Mouse (Mus musculus) urinary bladder, postnatal 4 days (tissue): ENCODE data around the gene Shld1.

Experiments
- DNase-seq, 2 experiments: peaks; one replicate each; pipeline ENCODE4 v3.0.0; 2021 to 2022; ENCODE audit warnings: low spot score in 2 of 2

Shld1 gene

DNA sequence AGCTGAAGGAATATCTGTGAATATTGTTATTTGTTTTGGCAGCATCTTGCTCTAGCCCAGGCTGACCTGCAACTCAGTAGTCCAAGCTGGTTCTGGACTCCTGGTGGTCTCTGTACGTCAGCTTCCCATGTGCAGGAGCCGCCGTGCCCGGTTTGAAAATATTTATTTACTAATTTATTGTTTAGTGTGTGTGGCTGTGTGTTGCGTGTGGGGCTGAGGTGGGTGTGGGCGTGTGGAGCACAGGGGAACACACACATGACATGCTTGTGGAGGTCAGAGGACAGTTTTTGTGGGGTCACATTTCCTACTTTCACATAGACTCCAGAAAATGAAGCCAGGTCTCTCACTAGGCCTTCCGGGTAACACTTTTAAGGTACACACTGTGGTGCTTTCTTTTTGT lies 37.8 kb downstream of the Shld1 start:
- DNase-seq = no peak

DNA sequence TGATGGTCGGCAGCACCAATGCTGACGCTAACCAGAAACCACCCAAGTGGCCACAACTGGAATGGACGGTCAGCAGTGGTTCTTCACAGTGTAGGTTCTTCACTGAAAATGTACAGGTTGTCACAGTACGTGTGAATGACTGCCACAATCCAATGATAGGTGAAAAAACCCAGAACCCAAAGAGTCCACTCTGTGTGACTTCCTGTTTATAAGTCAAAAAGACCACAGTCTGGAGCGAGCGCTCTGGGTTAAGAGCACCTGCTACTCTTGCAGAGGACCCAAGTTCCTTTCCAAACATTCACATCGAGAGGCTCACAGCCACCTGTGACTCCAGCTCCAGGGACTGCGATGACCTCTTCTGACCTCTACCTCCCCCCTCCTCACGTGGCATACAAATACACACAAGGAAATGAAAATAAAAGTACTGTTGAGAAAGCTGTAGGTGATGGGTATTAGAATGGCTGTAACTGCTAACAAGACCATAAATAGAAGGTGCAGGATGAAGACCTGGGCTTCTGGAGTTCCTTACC lies 38.7 kb downstream of the Shld1 start:
- no peak for DNase-seq

DNA sequence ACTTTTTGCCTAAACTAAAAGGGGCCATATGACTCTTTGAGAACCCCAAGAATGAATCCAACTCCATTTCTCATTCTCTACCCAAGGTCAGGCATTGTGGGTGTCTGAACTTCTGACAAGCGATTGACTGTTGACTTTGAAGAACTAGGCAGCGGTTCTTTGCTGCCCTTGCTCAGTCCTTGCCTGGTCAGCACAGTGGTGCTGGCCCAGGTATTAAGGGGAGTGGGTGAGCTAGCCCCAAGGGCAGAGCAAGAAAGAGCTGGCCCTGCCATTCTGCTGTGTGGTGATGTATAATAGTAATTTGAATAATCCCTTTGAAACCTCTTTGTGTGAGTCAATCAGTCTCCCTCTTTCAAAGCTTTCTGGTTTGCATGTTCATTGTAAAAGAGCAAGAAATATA lies 39.4 kb downstream of the Shld1 start:
- DNase-seq = no peak

DNA sequence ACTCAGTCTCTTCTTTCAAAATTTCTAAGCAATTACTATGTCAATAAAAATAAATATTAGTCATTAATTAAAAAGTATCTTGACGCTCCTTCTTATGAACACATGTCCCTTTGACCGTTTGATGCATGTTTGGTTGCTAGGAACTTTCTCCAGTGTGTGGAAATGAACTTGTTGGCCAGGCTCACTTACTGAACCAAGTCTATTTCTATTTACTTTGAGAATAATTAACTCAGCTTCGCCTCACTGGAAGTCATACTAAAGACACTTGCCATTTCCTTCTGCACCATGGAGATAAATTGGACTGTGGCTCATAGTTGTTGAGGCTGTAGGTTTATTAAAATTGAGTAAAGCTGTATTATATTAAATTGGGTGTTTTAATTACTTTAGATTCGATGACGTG lies 46.2 kb downstream of the Shld1 start:
- no peak for DNase-seq

DNA sequence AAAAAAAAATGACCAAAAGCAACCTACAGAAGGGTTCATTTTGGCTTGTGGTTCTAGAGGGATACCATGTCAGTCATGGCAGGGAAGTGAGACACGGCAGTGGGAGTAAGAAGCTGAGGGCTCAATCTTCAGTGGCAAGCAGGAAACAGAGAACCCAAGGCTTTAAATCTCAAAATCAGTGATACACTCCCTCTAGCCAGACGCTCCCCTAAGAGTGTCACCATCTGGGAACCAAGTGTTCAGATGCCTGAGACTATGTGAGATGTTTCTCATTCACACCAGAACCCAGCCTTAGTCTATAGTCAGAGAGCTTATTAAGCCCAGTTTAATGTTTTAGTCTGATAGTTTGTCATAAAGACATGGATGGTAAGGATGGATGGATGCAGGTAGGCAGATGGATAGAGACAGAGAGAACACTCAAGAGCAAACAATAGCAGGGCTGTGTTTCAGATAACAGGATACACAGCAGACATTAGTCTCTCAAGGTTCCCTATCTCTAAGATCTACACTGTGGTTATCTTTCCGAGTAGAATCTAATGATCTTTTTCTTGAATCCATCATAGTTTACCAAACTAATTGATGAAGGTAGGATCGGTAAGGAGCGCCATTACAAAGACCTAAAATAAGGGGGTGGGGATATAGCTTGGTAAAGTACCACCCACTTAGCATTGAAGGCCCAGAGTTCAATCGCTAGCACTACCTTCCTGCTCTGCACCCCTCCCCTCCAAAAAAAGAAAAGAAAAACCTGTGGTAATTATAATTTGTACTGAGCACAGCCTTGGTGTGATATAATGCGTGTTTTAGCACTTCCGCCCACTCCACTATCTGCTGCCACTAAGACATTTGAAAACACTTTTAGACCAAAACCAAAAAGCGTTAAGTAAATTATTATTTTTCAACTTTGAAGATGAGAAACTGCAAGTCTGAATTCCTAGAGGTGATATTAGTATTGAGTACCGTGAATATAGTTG lies 47.2 kb downstream of the Shld1 start:
- DNase-seq = no peak

DNA sequence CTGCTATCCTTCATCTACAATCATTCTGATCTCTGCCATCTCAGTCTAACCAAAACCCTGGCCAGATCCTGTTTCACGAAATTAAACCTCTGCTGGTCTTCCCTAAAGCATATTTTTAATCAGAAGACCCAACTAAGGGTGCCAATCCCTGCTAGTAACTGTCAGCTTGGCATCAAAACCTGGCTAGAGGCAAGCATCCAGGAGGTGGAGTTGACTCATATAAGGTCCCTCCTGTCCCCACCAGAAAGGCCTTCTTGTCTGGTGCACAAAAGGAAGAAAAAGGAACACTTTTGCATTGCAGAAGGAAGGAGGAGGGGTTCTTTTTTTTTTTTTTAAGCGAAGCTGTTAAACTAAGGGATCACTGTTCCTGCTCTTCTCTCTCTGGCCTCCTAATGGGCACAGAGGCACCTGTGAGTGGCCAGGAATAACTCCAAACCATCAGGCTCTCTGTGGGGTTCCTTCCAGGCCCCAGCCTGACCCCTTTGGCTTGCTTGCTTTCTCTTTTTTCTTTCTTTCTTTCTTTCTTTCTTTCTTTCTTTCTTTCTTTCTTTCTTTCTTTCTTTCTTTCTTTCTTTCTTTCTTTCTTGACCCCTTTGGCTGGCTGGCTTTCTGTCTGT lies 52.2 kb downstream of the Shld1 start:
- DNase-seq = no peak

DNA sequence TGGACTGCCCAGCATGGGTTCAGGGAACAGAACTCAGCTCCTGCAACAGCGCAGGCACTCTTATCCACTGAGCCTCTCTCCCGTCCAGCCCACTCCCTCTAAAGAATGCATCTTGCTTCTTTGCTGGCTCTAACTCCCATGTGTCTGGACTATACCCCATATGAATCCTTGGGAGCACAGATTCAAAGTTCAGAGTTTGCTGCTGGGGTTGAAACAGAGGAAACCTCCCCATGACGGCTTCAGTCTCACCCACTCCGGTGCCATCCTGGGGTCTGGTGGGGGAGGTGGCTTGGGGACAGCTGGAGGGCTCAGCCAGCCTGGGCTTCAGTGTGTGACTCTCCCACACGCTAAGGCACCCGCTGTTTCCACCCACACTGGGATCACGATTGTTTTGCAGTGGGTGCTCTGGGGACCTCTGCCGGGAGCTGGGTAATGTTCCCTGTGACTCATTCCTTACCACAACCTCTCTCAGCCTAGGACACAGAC lies 55.2 kb downstream of the Shld1 start:
- no peak for DNase-seq

DNA sequence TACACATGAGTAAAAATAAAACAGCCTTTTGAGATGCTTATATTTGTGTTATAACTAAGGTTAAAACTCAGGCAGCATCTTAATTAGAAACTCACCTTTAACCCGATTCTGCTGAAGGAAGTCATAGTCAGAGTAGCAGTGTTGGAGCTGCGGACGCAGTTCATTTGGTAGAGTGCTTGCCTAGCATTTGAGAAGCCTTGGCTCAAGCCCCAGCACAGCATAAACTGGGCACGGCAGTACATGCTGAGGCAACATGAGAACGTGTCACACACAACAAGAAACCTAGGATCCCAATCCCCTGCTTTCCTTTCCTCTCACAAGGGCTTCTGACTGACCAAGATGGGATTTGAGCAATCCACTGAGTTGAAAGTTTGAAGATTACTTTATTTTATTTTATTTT lies 58.1 kb downstream of the Shld1 start:
- DNase-seq = no peak

DNA sequence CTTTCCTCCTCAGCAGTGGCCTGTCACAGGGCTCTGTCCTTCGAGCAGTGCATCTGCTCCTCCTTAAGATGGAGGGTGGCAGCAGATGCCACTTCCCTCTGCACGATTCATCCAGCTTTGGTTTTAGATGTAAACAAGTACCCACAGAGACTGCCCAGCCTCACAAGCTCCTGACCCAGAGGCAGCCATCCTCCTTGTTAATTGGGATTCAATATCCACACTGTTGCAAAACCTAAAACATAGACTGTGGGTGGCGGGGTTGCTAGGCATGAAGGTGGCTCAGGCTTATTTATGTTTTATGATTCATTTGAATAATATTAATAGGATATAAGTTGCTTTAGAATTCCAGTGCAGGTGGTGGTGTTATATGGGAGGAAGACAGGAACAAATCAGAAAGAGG lies 59.4 kb downstream of the Shld1 start:
- no peak for DNase-seq

DNA sequence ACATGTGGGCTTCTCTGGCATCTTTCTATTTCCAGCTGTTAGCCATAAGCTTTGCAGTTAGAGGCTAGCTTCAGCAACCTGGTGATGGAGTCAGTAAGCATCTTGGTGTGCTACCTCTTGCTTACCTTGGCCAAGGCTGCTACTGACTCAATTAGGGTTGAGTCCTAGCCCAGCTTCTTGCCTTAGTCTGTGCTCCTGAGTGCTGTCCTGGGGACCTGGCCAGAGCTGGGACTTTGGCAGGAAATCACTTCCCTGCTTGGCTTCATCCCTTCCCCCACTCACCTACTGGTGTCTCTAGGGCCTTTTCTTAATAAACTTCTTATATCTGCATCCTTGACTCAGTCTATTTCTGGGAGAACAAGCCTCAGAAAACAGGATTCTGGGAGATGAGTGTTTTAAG lies 64.0 kb downstream of the Shld1 start:
- no peak for DNase-seq

DNA sequence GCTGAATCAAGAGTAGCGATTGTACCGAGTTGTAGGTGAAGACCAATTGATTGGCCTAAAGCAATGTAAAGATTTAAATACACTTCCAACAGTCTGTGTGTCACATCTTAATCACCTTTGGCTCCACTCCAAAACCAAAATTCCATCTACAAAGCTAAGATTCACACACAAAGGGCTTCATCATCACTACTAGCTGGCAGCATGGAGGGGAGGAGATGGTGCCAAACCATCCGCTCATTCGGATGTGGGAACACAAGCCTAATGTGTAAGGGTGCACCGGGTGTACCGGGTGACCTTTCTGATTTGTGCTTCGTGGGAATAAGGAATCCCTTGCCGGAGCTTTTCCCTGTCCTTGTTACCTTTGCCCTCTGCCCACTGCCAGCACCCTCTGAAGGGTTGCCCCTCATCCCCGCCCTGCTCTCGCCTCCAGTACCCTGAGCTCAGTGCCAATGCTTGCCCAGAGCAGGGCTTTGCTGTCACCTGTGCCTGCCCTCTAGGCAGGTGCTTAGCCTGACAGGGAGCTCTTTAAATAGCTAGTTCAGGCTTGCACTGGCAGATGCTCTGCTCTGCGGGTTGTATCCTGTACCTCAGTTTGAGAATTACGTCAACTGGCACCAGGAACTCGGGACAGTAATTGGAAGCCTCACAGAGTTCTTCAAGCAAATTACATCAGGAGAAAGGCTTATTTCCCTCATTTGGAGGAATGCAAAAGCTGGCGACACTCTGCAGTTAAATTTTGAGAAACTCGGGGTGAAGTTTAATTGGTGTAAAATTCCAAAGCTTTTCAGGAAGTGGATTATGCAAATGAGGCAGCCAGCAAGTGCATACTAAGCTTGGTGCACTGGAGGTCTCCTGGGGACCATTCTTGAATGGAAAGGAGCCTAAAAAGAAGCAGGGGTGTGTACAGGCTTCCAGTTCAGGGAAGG lies 64.7 kb downstream of the Shld1 start:
- no peak for DNase-seq

DNA sequence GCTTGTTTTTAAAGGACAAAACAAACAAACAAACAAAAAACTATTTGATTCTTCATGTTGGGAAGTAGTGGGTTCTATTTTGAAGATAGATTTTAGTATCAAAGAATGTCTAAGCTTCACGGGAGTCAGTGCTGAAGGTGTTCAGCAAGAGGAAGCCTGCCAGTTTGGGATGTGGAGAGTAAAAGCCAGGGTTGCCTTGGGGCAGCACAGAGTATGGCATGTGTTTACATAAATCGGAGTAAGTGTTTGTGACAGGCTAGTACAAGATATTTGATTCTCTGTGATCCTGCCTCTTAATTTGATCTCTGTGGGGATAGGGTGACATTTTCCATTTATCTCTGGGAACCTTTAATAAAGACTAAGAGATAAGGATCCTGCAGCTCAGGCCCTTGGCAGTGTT lies 65.7 kb downstream of the Shld1 start:
- DNase-seq = no peak

DNA sequence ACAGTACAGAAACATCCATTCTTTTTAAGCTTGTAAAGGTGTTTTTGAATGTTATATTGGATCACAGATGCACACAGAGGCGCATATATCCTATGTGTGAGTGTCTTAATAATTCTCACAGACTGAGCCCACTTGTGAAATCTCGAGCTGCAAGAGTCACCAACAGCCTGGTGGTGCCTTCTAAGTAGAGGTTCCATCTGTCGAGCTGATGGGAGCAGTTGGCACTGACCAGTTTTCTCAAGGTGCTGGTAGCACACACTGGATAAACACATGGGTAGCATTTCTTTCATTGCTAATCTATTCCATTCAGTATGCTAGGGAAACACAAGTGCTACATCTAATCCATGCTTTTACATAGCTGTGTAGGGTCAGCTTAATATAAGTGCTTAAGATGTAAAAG lies 66.4 kb downstream of the Shld1 start:
- no peak for DNase-seq

DNA sequence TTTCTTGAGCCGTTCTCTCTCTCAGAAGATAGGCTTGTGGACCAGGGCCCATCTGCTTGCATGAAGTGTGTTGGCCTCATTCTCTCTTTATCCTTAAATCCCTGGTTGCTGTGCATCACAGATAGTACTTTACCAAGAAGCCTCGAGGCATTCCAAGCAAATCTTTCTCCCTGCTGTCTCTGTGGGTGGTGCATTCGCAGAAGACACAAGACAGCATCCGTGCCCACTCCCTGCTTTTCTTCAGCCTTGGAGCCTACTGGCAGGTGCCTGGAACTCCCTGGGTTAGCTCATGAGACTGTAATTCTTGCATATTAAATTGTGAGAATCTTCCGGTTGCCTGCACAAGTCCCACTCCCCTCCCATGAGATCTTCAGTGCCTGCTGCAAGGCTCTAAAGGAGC lies 71.2 kb downstream of the Shld1 start:
- DNase-seq = no peak

DNA sequence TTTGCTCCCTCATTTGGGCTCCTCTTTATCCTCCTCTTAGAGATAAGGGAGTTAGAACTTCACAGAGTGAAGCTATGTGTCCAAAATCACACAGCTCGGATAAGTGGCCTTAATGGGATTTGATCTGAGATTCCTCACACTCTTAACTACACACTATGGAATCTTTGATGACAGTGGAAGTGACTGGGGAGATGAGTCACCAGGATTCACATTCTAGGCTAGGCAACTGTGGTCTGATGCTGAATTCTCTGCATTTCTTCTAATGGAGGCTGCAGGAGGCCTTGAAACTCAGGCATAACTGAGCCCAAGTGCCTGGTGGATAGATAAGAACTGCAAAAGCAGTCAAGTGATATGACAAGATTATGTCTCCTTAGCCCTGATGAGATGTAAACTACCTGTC lies 84.1 kb downstream of the Shld1 start:
- no peak for DNase-seq

DNA sequence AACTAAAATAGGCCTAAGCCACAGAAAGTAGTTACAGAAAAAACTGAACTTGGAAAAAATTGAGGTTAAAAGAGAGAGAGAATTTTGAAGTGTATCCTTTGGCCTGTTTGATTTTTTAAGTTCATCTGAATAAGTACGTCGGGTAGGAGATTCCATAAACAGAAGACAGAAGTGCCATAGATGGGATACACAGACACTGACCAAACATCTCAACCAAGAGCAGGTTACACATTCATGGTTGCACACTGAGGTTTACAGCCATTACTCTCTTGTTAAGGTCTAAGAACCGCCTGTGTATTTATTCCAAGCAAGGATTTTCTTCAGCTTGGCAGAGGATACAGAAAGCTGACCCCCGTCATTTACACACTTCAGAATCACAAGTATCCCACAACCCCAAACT lies 94.2 kb downstream of the Shld1 start, which contains the start of gene Chgb:
Chgb (plus strand) TSS at position 301 of the 400 bp plus-strand sequence.
- DNase-seq = no peak

DNA sequence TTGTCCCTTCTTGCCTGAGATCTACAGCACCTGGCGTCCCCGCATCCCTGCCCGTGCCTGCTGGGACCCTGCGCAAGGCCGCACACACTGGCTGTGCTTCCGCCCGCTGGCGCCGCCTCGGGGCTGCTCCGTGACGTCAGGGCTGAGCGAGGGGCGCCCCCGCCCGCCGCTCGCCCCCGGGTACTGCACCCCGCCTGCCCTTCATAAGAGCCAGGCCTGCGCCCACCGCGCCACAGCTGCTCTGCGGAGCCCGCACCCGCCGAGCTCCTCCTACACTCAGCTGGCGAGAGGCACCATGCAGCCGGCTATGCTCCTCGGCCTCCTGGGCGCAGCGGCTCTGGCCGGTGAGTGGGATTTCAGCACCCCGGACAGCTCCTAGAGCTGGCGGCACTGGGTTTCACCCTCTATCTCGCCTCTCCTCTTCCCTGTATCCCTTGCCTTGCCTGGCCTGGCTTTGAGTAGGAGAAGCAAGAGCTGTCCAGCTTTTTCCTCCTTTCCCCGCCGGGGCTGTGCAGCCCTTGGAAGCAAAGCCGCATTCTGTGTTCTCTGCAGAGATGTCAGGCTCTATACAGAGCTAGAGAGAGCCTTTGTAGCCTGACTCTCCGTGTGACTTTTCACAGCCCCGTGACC lies 94.8 kb downstream of the Shld1 start:
- DNase-seq = peak; percentile 87 to 92

DNA sequence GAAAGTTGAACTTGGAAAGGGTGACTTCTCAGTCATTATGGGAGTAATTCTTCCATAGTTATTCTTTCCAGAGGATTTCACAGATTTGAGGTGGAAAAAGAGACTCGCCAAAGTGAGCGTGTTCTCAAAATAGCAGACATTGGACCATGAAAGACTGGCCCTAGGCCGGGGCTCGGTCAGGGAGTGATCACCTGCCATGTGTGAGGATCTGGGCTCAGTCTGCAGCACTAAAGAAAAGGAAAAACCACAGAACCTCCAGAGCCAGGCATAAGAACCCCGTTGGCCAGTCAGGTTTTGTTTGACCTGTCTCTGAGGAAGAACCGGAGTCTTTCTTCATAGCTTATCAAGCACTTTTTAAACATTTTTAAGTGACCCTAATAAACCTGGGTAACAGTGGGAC lies 97.3 kb downstream of the Shld1 start:
- no peak for DNase-seq

DNA sequence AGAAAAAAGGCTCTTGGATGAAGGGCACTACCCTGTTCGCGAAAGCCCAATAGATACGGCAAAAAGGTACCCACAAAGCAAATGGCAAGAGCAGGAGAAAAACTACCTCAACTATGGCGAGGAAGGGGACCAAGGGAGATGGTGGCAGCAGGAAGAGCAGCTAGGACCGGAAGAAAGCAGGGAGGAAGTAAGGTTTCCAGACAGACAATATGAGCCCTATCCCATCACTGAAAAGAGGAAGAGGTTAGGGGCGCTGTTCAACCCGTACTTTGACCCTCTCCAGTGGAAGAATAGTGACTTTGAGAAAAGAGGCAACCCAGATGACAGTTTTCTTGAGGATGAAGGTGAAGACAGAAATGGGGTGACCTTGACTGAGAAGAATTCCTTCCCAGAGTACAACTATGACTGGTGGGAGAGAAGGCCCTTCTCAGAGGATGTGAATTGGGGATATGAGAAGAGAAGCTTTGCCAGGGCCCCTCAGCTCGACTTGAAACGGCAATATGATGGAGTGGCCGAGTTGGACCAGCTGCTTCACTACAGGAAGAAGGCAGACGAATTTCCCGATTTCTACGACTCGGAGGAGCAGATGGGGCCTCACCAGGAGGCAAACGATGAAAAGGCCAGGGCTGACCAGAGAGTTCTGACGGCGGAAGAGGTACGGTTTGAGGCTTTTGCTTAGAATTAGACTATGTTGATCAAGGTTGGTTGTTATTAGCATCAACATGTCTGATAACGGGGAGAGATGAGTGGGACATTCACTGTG lies 106.9 kb downstream of the Shld1 start:
- DNase-seq = no peak

DNA sequence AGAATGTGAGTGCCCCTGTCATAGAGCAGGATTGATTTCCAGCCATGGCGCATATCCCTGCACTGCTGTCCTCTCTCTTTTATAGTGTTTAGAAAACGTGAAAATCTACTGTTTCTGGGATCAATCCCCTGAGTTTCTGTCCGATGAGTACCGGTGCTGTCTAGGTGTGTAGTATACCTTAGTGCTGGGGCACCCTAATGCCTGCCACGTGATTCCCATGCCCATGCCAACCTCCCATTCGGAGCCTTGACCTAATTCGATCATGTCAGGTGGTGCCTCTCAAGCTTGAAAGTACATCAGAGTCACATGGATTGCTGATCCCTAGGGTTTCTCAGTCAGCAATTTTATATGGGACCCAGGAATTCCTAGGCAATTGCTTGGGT lies 107.5 kb downstream of the Shld1 start:
- no peak for DNase-seq
